Mouse (Mus musculus) heart, embryonic 14.5 days (tissue): ENCODE data around the gene Cnpy2. TPM values are rescaled to one million over a fixed set of nuclear protein-coding genes. Genes with fewer than 3 reads are reported as not detected.
"Not testable (repeated sequence)": the region's sequence is repeated elsewhere in the genome, so short reads cannot be mapped to it uniquely, and the experiment has no call there.

ENCODE experiments used
- ATAC-seq: fragments of 200-750 bp; cut with Nextera tagmentation; 2 replicates; pipeline ENCODE4 v1.8.0; 2017; ENCODE audit warnings: low read depth, moderate TSS enrichment; ENCODE audit not compliant: insufficient number of reproducible peaks, insufficient read depth, low FRiP score
- H3K27ac ChIP-seq, 2 experiments: fragments of 200-500 bp in 1 of 2; fragments of 300-500 bp in 1 of 2; sonication (generic) in 1 of 2; replicated peaks in 1 of 2; 2 replicates each; pipeline ENCODE4 v1.5.1; 2012 to 2014; ENCODE audit warnings: low read depth in 2 of 2, low read length in 2 of 2, control low read depth in 1 of 2, mild to moderate bottlenecking in 1 of 2, mixed read lengths in 1 of 2; ENCODE audit not compliant: control insufficient read depth in 1 of 2, insufficient read depth in 1 of 2
- H3K27me3 ChIP-seq: fragments of 300-500 bp; sonication (generic); 2 replicates; pipeline ENCODE4 v1.6.1; 2014; ENCODE audit warnings: mild to moderate bottlenecking, low read length, control low read depth; ENCODE audit not compliant: control insufficient read depth, insufficient read depth
- H3K36me3 ChIP-seq: fragments of 300-500 bp; sonication (generic); 2 replicates; pipeline ENCODE4 v1.6.1; 2014; ENCODE audit warnings: mild to moderate bottlenecking, control low read depth, low read length, mixed read lengths; ENCODE audit not compliant: control insufficient read depth, insufficient read depth
- H3K4me1 ChIP-seq, 2 experiments: fragments of 200-500 bp in 1 of 2; fragments of 300-500 bp in 1 of 2; sonication (generic) in 1 of 2; 2 replicates each; pipeline ENCODE4 v1.6.1; 2012 to 2014; ENCODE audit warnings: low read length in 2 of 2, control low read depth in 1 of 2, mixed read lengths in 1 of 2; ENCODE audit not compliant: control insufficient read depth in 2 of 2, insufficient read depth in 2 of 2
- H3K4me2 ChIP-seq: fragments of 300-500 bp; sonication (generic); 2 replicates; pipeline ENCODE4 v1.6.1; 2014; ENCODE audit warnings: mild to moderate bottlenecking, low read length
- H3K4me3 ChIP-seq, 2 experiments: fragments of 200-500 bp in 1 of 2; fragments of 300-500 bp in 1 of 2; sonication (generic) in 1 of 2; 2 replicates each; pipeline ENCODE4 v1.5.1; 2012 to 2014; ENCODE audit warnings: low read length in 2 of 2, mild to moderate bottlenecking in 2 of 2, control low read depth in 1 of 2, low read depth in 1 of 2, moderate library complexity in 1 of 2; ENCODE audit not compliant: control insufficient read depth in 1 of 2, insufficient read depth in 1 of 2
- H3K9ac ChIP-seq: fragments of 300-500 bp; sonication (generic); 2 replicates; pipeline ENCODE4 v1.6.1; 2014; ENCODE audit warnings: mild to moderate bottlenecking, low read length
- H3K9me3 ChIP-seq: fragments of 300-500 bp; sonication (generic); 2 replicates; pipeline ENCODE4 v1.6.1; 2016; ENCODE audit warnings: low read length, control low read depth; ENCODE audit not compliant: control insufficient read depth
- WGBS: fragments of 180-500 bp; shearing (Covaris S2); extraction: QIAGEN DNeasy Blood & Tissue Kit; methylation state at CpG from one replicate; pipeline ENCODE4 v1.1.7; 2014; 5-methylcytosine and 5-hydroxymethylcytosine counted together
- polyA plus RNA-seq: library from polyadenylated mRNA; unstranded; fragments of >200 nt; fragmentation: Nextera tagmentation; extraction: Ambion mirVana; gene quantifications from 2 replicates; pipeline ENCODE4 v1.2.1, GENCODE M21; 2014

Cnpy2 gene
- polyA plus RNA-seq = 213 and 243 TPM in 2 replicates

GRCm38 (mm10) chr10:128322141-128323108, at the start of gene Cnpy2:
Cnpy2 (plus strand) TSS chr10:128322459.
- Histone ChIP-seq H3K4me2 (peak within 1 kb of the TSS; percentile 73), H3K4me3 (peak within 1 kb of the TSS; percentile 82 to 87), H3K27me3 (no peaks in the 10 kb centered on the region), H3K9me3 (no peaks in the 10 kb centered on the region), H3K9ac (peak within 1 kb of the TSS; percentile 96), H3K27ac (peak within 1 kb of the TSS; percentile 88 to 96), H3K36me3 (peaks cover 68% of the 10 kb centered on the region), H3K4me1 (peaks cover 7 to 17% of the 10 kb centered on the region in 2 experiments)
- ATAC-seq = peak; percentile 87
- whole genome bisulfite sequencing = under 1% methylated on average over 40 of the region's 40 CpGs

DNA sequence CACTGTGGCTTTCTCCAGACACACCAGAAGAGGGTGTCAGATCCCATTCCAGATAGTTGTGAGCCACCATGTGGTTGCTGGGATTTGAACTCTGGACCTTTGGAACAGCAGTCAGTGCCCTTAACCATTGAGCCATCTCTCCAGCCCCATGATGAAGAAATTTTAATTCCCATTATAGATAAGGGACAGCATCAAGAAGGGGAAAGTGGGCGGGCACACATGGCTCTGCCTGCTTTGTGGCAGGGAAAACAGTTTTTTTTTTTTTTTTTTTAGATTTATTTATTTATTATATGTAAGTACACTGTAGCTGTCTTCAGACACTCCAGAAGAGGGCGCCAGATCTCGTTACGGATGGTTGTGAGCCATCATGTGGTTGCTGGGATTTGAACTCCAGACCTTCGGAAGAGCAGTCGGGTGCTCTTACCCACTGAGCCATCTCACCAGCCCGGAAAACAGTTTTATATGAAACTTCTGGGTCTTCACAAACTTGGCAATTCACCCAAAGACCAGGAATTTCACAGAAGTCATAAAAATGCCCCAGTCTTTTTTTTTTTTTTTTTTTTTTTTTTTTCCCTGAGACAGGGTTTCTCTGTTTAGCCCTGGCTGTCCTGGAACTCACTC, 49.3 kb upstream of the Cnpy2 start:
- H3K27me3 ChIP-seq, ATAC-seq, H3K9me3 ChIP-seq, H3K4me3 ChIP-seq, H3K4me2 ChIP-seq, H3K27ac ChIP-seq, H3K4me1 ChIP-seq, H3K9ac ChIP-seq: not testable (repeated sequence)
- H3K36me3 ChIP-seq = peaks cover 14% of the 10 kb centered on the region
- WGBS = 97% methylated on average over 4 of the region's 7 CpGs

GRCm38 (mm10) chr10:128275374-128275773, 46.9 kb upstream of the Cnpy2 start:
- not testable (repeated sequence) for H3K27me3 ChIP-seq, H3K9ac ChIP-seq, ATAC-seq, H3K4me3 ChIP-seq, H3K4me2 ChIP-seq, H3K4me1 ChIP-seq, H3K27ac ChIP-seq, H3K9me3 ChIP-seq
- H3K36me3 ChIP-seq = peaks cover 32% of the 10 kb centered on the region
- WGBS = 92% methylated on average over 1 of the region's 1 CpGs

DNA sequence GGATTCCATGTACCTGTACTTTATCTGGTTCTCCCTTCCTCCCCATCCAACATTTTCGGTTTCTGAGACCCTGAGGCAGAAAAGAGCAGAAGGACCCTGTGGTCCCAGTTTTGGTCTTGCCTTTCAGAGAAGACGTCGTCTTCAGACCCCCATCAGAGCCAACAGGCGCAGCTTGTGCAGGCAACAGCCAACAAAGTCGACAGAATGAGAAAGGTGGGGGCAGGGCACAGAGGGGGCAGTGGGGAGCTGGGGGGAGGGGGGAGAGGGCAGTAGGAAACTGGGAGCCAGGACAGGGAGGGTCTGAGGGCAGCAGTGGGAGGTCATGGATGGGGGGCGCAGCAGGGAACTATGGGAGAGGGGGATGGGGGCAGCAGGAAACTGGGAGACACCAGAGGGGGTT, 44.1 kb upstream of the Cnpy2 start:
- Histone ChIP-seq H3K27ac (no peak overlapping the region), H3K9me3 (no peaks in the 10 kb centered on the region), H3K4me2 (no peak overlapping the region), H3K4me1 (no peaks in the 10 kb centered on the region), H3K27me3 (no peaks in the 10 kb centered on the region), H3K9ac (no peak overlapping the region), H3K4me3 (no peak overlapping the region), H3K36me3 (peaks cover 58% of the 10 kb centered on the region)
- no peak for ATAC-seq
- 59% methylated on average over 6 of the region's 6 CpGs for WGBS

DNA sequence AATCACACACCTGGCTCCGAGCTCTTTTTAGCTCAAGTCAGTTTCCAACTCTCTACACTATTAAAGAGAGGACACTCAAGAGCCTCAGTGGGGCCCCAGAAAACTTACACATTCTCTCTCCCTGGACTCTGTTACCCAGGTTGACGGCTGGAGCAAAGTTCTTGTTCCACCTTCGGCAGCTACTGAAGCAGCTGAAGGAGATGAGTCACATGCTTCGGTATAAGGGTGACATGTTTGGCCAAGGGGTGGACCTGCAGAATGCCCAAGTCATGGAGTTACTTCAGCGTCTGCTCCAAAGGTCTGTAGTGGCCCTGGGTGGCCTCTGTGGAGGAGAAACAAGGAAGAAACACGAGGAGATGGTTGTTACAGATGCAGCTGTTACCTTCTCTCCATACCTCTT, 41.3 kb upstream of the Cnpy2 start:
- Histone ChIP-seq H3K27me3 (no peaks in the 10 kb centered on the region), H3K9ac (no peak overlapping the region), H3K4me1 (no peaks in the 10 kb centered on the region), H3K9me3 (no peaks in the 10 kb centered on the region), H3K4me2 (no peak overlapping the region), H3K4me3 (no peak overlapping the region), H3K27ac (no peak overlapping the region), H3K36me3 (peaks cover 73% of the 10 kb centered on the region)
- 79% methylated on average over 6 of the region's 6 CpGs for WGBS
- no peak for ATAC-seq

GRCm38 (mm10) chr10:128281682-128282081, 40.6 kb upstream of the Cnpy2 start:
- no peaks in the 10 kb centered on the region for H3K27me3 ChIP-seq
- no peak overlapping the region for H3K4me3 ChIP-seq
- no peaks in the 10 kb centered on the region for H3K4me1 ChIP-seq
- 88% methylated on average over 14 of the region's 14 CpGs for WGBS
- no peak overlapping the region for H3K27ac ChIP-seq
- no peaks in the 10 kb centered on the region for H3K9me3 ChIP-seq
- H3K9ac ChIP-seq = no peak overlapping the region
- H3K36me3 ChIP-seq = peaks cover 77% of the 10 kb centered on the region
- ATAC-seq = no peak
- no peak overlapping the region for H3K4me2 ChIP-seq

- Histone ChIP-seq H3K4me2 (no peak overlapping the region), H3K4me3 (no peak overlapping the region), H3K36me3 (peaks cover 78% of the 10 kb centered on the region), H3K27me3 (no peaks in the 10 kb centered on the region), H3K27ac (no peak overlapping the region), H3K9me3 (no peaks in the 10 kb centered on the region), H3K4me1 (no peaks in the 10 kb centered on the region), H3K9ac (no peak overlapping the region)
- no peak for ATAC-seq
- WGBS = 85% methylated on average over 20 of the region's 20 CpGs
Measured at GRCm38 (mm10) chr10:128282886-128283450, 39.3 kb upstream of the Cnpy2 start.
